Comparison of ENCODE assay signal across 8 mouse cellular contexts in genomic region chr3:83055281-83056038, GRCm38 (mm10). TPM values are rescaled to one million over a fixed set of nuclear protein-coding genes. Genes with fewer than 3 reads are reported as not detected.
DNase-seq lines count a peak whose midpoint lies in the region; ATAC-seq and TF ChIP-seq lines count a peak whose summit lies in the region.

TSS of gene Plrg1 (plus strand) at chr3:83055522.

- H3K36me3 ChIP-seq in forebrain, embryonic 10.5 days (replicated peaks) = peaks cover 39% of the 10 kb centered on the region
- H3K36me3 ChIP-seq in heart, embryonic 15.5 days = peaks cover 26% of the 10 kb centered on the region
- peaks cover 16% of the 10 kb centered on the region for H3K36me3 ChIP-seq in liver, embryonic 14.5 days (replicated peaks; ENCODE audit: control insufficient read depth, insufficient read depth, low read depth)
- H3K36me3 ChIP-seq in neural tube, embryonic 11.5 days (ENCODE audit: control insufficient read depth, insufficient read depth, low read length) = peaks cover 10% of the 10 kb centered on the region
- H3K36me3 ChIP-seq in stomach, postnatal 0 days (ENCODE audit: control insufficient read depth, insufficient read depth, low read length) = peaks cover 10% of the 10 kb centered on the region; the same call in 1 of the 2 replicates

- peak; percentile 99 for DNase-seq in CD8-positive naive resting alpha-beta T cell, adult 2 months (ENCODE audit: low read depth in 2 of 2, low spot score in 2 of 2)
- DNase-seq in c-Kit-positive CD71-negative TER-119-negative erythroid progenitor cells, embryonic 14.5 days (ENCODE audit: low read depth) = peak; percentile 92
- peak; percentile 98 for DNase-seq in forebrain, embryonic 10.5 days (ENCODE audit: extremely low spot score, low spot score)
- peak; percentile 98 for DNase-seq in kidney, postnatal 25 days
- DNase-seq in liver, embryonic 14.5 days (ENCODE audit: low read depth in 3 of 3, low spot score in 3 of 3) = peak; percentile 90 to 92 (median 90)
- peak; percentile 99 for DNase-seq in neural tube, embryonic 11.5 days (ENCODE audit: low spot score)
- DNase-seq in stomach, postnatal 0 days (ENCODE audit: low spot score) = peak; percentile 99

- peak; percentile 99 for ATAC-seq in heart, embryonic 15.5 days (replicated peaks; ENCODE audit: insufficient number of reproducible peaks, insufficient read depth, low FRiP score, low read depth)
- peak; percentile 99 for ATAC-seq in liver, embryonic 14.5 days (ENCODE audit: insufficient read depth)
- peak; percentile 98 for ATAC-seq in neural tube, embryonic 11.5 days (ENCODE audit: insufficient read depth, low FRiP score, low TSS enrichment)
- peak; percentile 100 for ATAC-seq in stomach, postnatal 0 days (ENCODE audit: low FRiP score, low TSS enrichment)

- under 1% methylated on average over 61 of the region's 61 CpGs for WGBS in forebrain, embryonic 10.5 days
- WGBS in heart, embryonic 15.5 days = under 1% methylated on average over 61 of the region's 61 CpGs
- WGBS in liver, embryonic 14.5 days (ENCODE audit: insufficient replicate concordance) = under 1% methylated on average over 61 of the region's 61 CpGs
- WGBS in neural tube, embryonic 11.5 days = under 1% methylated on average over 61 of the region's 61 CpGs
- WGBS in stomach, postnatal 0 days = 2% methylated on average over 61 of the region's 61 CpGs

- H3K4me3 ChIP-seq in forebrain, embryonic 10.5 days = peak within 1 kb of the TSS; percentile 83
- peak within 1 kb of the TSS; percentile 76 for H3K4me3 ChIP-seq in heart, embryonic 15.5 days
- peak within 1 kb of the TSS; percentile 84 to 94 for H3K4me3 ChIP-seq in liver, embryonic 14.5 days (ENCODE audit: insufficient read depth in 1 of 2, low read depth in 2 of 2, low read length in 2 of 2)
- H3K4me3 ChIP-seq in neural tube, embryonic 11.5 days (ENCODE audit: low read depth, low read length) = peak within 1 kb of the TSS; percentile 84
- H3K4me3 ChIP-seq in stomach, postnatal 0 days (ENCODE audit: low read depth, low read length) = peak within 1 kb of the TSS; percentile 93

- peaks cover 10% of the 10 kb centered on the region for H3K4me1 ChIP-seq in forebrain, embryonic 10.5 days
- H3K4me1 ChIP-seq in heart, embryonic 15.5 days (replicated peaks) = peaks cover 8% of the 10 kb centered on the region
- peaks cover 10 to 20% of the 10 kb centered on the region in 2 experiments for H3K4me1 ChIP-seq in liver, embryonic 14.5 days (replicated peaks; ENCODE audit: control insufficient read depth in 2 of 2, insufficient read depth in 2 of 2, low read length in 1 of 2)
- no peaks in the 10 kb centered on the region; the same call in 1 of the 2 replicates for H3K4me1 ChIP-seq in neural tube, embryonic 11.5 days (ENCODE audit: control insufficient read depth, insufficient read depth, low read length)
- peaks cover 3% of the 10 kb centered on the region; the same call in 1 of the 2 replicates for H3K4me1 ChIP-seq in stomach, postnatal 0 days (replicated peaks; ENCODE audit: control insufficient read depth, insufficient read depth)

- no peak for TF ChIP-seq EP300 in liver, embryonic 14.5 days (IDR thresholded peaks at IDR 0.05; ENCODE audit: low read depth)
- TF ChIP-seq EP300 in stomach, postnatal 0 days (optimal IDR thresholded peaks at IDR 0.05) = no peak

- peak within 1 kb of the TSS; percentile 87 for H3K27ac ChIP-seq in forebrain, embryonic 10.5 days
- H3K27ac ChIP-seq in heart, embryonic 15.5 days = peak within 1 kb of the TSS; percentile 63
- H3K27ac ChIP-seq in liver, embryonic 14.5 days = peak within 1 kb of the TSS; percentile 64
- no peak within 1 kb of the TSS for H3K27ac ChIP-seq in neural tube, embryonic 11.5 days (ENCODE audit: low read depth, low read length)
- peak within 1 kb of the TSS; percentile 84 for H3K27ac ChIP-seq in stomach, postnatal 0 days (replicated peaks)

- peak within 1 kb of the TSS; percentile 79 for H3K9ac ChIP-seq in heart, embryonic 15.5 days
- H3K9ac ChIP-seq in liver, embryonic 14.5 days (replicated peaks) = peak within 1 kb of the TSS; percentile 93
- peak within 1 kb of the TSS; percentile 73 for H3K9ac ChIP-seq in neural tube, embryonic 11.5 days (ENCODE audit: low read length)
- peak within 1 kb of the TSS; percentile 86 for H3K9ac ChIP-seq in stomach, postnatal 0 days (ENCODE audit: low read length)

- TF ChIP-seq CTCF in liver, embryonic 14.5 days (IDR thresholded peaks at IDR 0.05; ENCODE audit: low read depth) = peak; percentile 33; the same call in 1 of the 2 replicates
- TF ChIP-seq CTCF in stomach, postnatal 0 days (IDR thresholded peaks at IDR 0.05; ENCODE audit: low read depth) = peak; percentile 55

- H3K4me2 ChIP-seq in heart, embryonic 15.5 days = peak within 1 kb of the TSS; percentile 79
- peak within 1 kb of the TSS; percentile 90 for H3K4me2 ChIP-seq in liver, embryonic 14.5 days (ENCODE audit: low read depth)
- peak within 1 kb of the TSS; percentile 84 for H3K4me2 ChIP-seq in neural tube, embryonic 11.5 days (ENCODE audit: low read depth)
- peak within 1 kb of the TSS; percentile 69 for H3K4me2 ChIP-seq in stomach, postnatal 0 days (replicated peaks; ENCODE audit: low read depth)

- H3K9me3 ChIP-seq in forebrain, embryonic 10.5 days = no peaks in the 10 kb centered on the region
- H3K9me3 ChIP-seq in heart, embryonic 15.5 days (replicated peaks) = no peaks in the 10 kb centered on the region
- no peaks in the 10 kb centered on the region for H3K9me3 ChIP-seq in liver, embryonic 14.5 days (ENCODE audit: control insufficient read depth, low read length)
- H3K9me3 ChIP-seq in neural tube, embryonic 11.5 days (ENCODE audit: control insufficient read depth, low read length) = no peaks in the 10 kb centered on the region
- H3K9me3 ChIP-seq in stomach, postnatal 0 days (ENCODE audit: control insufficient read depth, low read length) = no peaks in the 10 kb centered on the region

- no peaks in the 10 kb centered on the region for H3K27me3 ChIP-seq in forebrain, embryonic 10.5 days (ENCODE audit: poor library complexity, severe bottlenecking)
- H3K27me3 ChIP-seq in heart, embryonic 15.5 days = no peaks in the 10 kb centered on the region
- no peaks in the 10 kb centered on the region for H3K27me3 ChIP-seq in liver, embryonic 14.5 days (ENCODE audit: control insufficient read depth, insufficient read depth, low read length)
- no peaks in the 10 kb centered on the region for H3K27me3 ChIP-seq in neural tube, embryonic 11.5 days (ENCODE audit: control insufficient read depth, insufficient read depth, low read length)
- no peaks in the 10 kb centered on the region for H3K27me3 ChIP-seq in stomach, postnatal 0 days (ENCODE audit: control insufficient read depth, insufficient read depth, low read length)

RNA-seq across cellular contexts. Expression of gene Plrg1, which starts in this region (rescaled TPM):
- polyA plus RNA-seq in forebrain, embryonic 10.5 days (2016; fragmentation: Nextera tagmentation; extraction: Ambion mirVana) = 136 and 137 TPM in 2 replicates
- polyA plus RNA-seq in heart, embryonic 15.5 days (2015; fragmentation: Nextera tagmentation; extraction: Ambion mirVana) = 50.4 and 61.6 TPM in 2 replicates
- polyA plus RNA-seq in liver, embryonic 14.5 days (2012; rRNA removed) = 26.0 and 34.9 TPM in 2 replicates
- polyA plus RNA-seq in liver, embryonic 14.5 days (2014; fragmentation: Nextera tagmentation; extraction: Ambion mirVana) = 50.0 and 52.7 TPM in 2 replicates
- polyA plus RNA-seq in neural tube, embryonic 11.5 days (2014; fragmentation: Nextera tagmentation; extraction: Ambion mirVana) = 141 and 149 TPM in 2 replicates
- polyA plus RNA-seq in stomach, postnatal 0 days (2015; fragmentation: Nextera tagmentation; extraction: Ambion mirVana) = 43.7 and 44.6 TPM in 2 replicates
